ENCODE assay signal across 8 mouse cellular contexts in genomic region chr10:13474568-13474955, GRCm38 (mm10). TPM values are rescaled to one million over a fixed set of nuclear protein-coding genes. Genes with fewer than 3 reads are reported as not detected.
DNase-seq lines count a peak whose midpoint lies in the region; ATAC-seq and TF ChIP-seq lines count a peak whose summit lies in the region.

No protein-coding gene starts in this region.

- no peak for TF ChIP-seq CTCF in lung, postnatal 0 days (IDR thresholded peaks at IDR 0.05)

- H3K27me3 ChIP-seq in lung, postnatal 0 days (replicated peaks; ENCODE audit: insufficient read depth, low read length), result 0 out of 2 replicates have a peak, but pooled peaks cover 11% of the 10 kb centered on the region
- peaks cover 3% of the 10 kb centered on the region for H3K27me3 ChIP-seq in forebrain, embryonic 16.5 days (replicated peaks; ENCODE audit: control insufficient read depth, insufficient read depth, low read length)
- H3K27me3 ChIP-seq in neural tube, embryonic 15.5 days (replicated peaks), result peaks cover 41% of the 10 kb centered on the region

- H3K4me3 ChIP-seq in lung, postnatal 0 days (ENCODE audit: low read depth, low read length), result peak overlapping the region; percentile 60
- peak overlapping the region; percentile 67 for H3K4me3 ChIP-seq in forebrain, embryonic 16.5 days (replicated peaks; ENCODE audit: low read length)
- H3K4me3 ChIP-seq in neural tube, embryonic 15.5 days (replicated peaks), result peak overlapping the region; percentile 71

- H3K36me3 ChIP-seq in lung, postnatal 0 days (ENCODE audit: insufficient read depth, low read length), result no peaks in the 10 kb centered on the region
- H3K36me3 ChIP-seq in forebrain, embryonic 16.5 days (ENCODE audit: control insufficient read depth, insufficient read depth), result no peaks in the 10 kb centered on the region
- no peaks in the 10 kb centered on the region for H3K36me3 ChIP-seq in neural tube, embryonic 15.5 days

- no peaks in the 10 kb centered on the region for H3K9me3 ChIP-seq in lung, postnatal 0 days (ENCODE audit: low read length)
- no peaks in the 10 kb centered on the region for H3K9me3 ChIP-seq in forebrain, embryonic 16.5 days (ENCODE audit: control insufficient read depth, low read length)
- no peaks in the 10 kb centered on the region for H3K9me3 ChIP-seq in neural tube, embryonic 15.5 days (replicated peaks)

- WGBS in lung, postnatal 0 days, result 5% methylated on average over 10 of the region's 10 CpGs
- WGBS in forebrain, embryonic 16.5 days, result 5% methylated on average over 10 of the region's 10 CpGs
- whole genome bisulfite sequencing in large intestine, adult 2 months, result 4% methylated on average over 10 of the region's 10 CpGs
- WGBS in neural tube, embryonic 15.5 days, result 5% methylated on average over 10 of the region's 10 CpGs

- ATAC-seq in lung, postnatal 0 days, result peak; percentile 15; the same call in 1 of the 2 replicates
- ATAC-seq in forebrain, embryonic 16.5 days, result no peak; the same call in 1 of the 2 replicates
- peak; percentile 53 for ATAC-seq in neural tube, embryonic 15.5 days (ENCODE audit: low FRiP score)

- H3K9ac ChIP-seq in lung, postnatal 0 days (replicated peaks; ENCODE audit: low read depth), result no peak overlapping the region; the same call in 1 of the 2 replicates
- H3K9ac ChIP-seq in forebrain, embryonic 16.5 days (replicated peaks; ENCODE audit: low read depth, low read length), result peak overlapping the region; percentile 73
- peak overlapping the region; percentile 66 for H3K9ac ChIP-seq in neural tube, embryonic 15.5 days (replicated peaks)

- peak overlapping the region; percentile 100 for H3K4me2 ChIP-seq in lung, postnatal 0 days (replicated peaks; ENCODE audit: low read depth, low read length)
- peak overlapping the region; percentile 100 for H3K4me2 ChIP-seq in forebrain, embryonic 16.5 days (ENCODE audit: low read length)
- peak overlapping the region; percentile 99 for H3K4me2 ChIP-seq in neural tube, embryonic 15.5 days

- H3K4me1 ChIP-seq in lung, postnatal 0 days (ENCODE audit: insufficient read depth, low read depth, low read length), result no peaks in the 10 kb centered on the region
- peaks cover 12% of the 10 kb centered on the region for H3K4me1 ChIP-seq in forebrain, embryonic 16.5 days (replicated peaks; ENCODE audit: control insufficient read depth, insufficient read depth, low read length)
- H3K4me1 ChIP-seq in neural tube, embryonic 15.5 days, result peaks cover 15% of the 10 kb centered on the region

- H3K27ac ChIP-seq in lung, postnatal 0 days (ENCODE audit: low read length), result no peak overlapping the region
- H3K27ac ChIP-seq in forebrain, embryonic 16.5 days (ENCODE audit: low read length), result no peak overlapping the region
- no peak overlapping the region for H3K27ac ChIP-seq in neural tube, embryonic 15.5 days (replicated peaks)

- TF ChIP-seq EP300 in lung, postnatal 0 days (IDR thresholded peaks at IDR 0.05), result no peak

- no peak for DNase-seq in lung, postnatal 0 days (ENCODE audit: low spot score)
- DNase-seq in lung, postnatal 14 days, result no peak
- peak; percentile 43 for DNase-seq in large intestine, adult 2 months (ENCODE audit: low read depth, low spot score)
- no peak for DNase-seq in gastrocnemius, postnatal 4 days (ENCODE audit: low spot score in 2 of 2)
- DNase-seq in left cerebral cortex, adult 8-10 months (ENCODE audit: low spot score in 2 of 2), result no peak
- no peak for DNase-seq in T-cell, adult 2 months (ENCODE audit: low spot score)

RNA-seq across cellular contexts. Expression of gene Phactr2, which starts 0.3 kb away (rescaled TPM):
- 24.7 and 32.3 TPM in 2 replicates for polyA plus RNA-seq in lung, postnatal 0 days (2015; fragmentation: Nextera tagmentation; extraction: Ambion mirVana)
- polyA plus RNA-seq in forebrain, embryonic 16.5 days (2015; fragmentation: Nextera tagmentation; extraction: Ambion mirVana), result 8.1 and 9.4 TPM in 2 replicates
- polyA plus RNA-seq in large intestine, adult 2 months (2012; rRNA removed), result 3.7 and 5.8 TPM in 2 replicates
- polyA plus RNA-seq in neural tube, embryonic 15.5 days (2015; fragmentation: Nextera tagmentation; extraction: Ambion mirVana), result 8.1 and 12.1 TPM in 2 replicates
- 10 to 100 TPM; 75.0 to 78.7 TPM for total RNA-seq in gastrocnemius, postnatal 4 days (2021)
- 10 to 100 TPM; 23.1 to 26.1 (median 24.9) TPM for total RNA-seq in left cerebral cortex, adult 8-10 months (2022)

RNA-seq across cellular contexts. Expression of gene Fuca2, which starts 24.8 kb away (rescaled TPM):
- polyA plus RNA-seq in lung, postnatal 0 days (2015; fragmentation: Nextera tagmentation; extraction: Ambion mirVana), result 95.6 and 103 TPM in 2 replicates
- polyA plus RNA-seq in forebrain, embryonic 16.5 days (2015; fragmentation: Nextera tagmentation; extraction: Ambion mirVana), result 22.4 and 33.1 TPM in 2 replicates
- 28.8 and 42.2 TPM in 2 replicates for polyA plus RNA-seq in large intestine, adult 2 months (2012; rRNA removed)
- 49.3 and 55.8 TPM in 2 replicates for polyA plus RNA-seq in neural tube, embryonic 15.5 days (2015; fragmentation: Nextera tagmentation; extraction: Ambion mirVana)
- 10 to 100 TPM; 24.4 to 26.4 TPM for total RNA-seq in gastrocnemius, postnatal 4 days (2021)
- 10 to 100 TPM; 44.0 to 49.2 (median 48.1) TPM for total RNA-seq in left cerebral cortex, adult 8-10 months (2022)
